Mouse (Mus musculus): ENCODE measurements around the gene Rps15. TPM values are rescaled to one million over a fixed set of nuclear protein-coding genes. Genes with fewer than 3 reads are reported as not detected.

Rps15 gene
- polyA plus RNA-seq (2012; ENCODE audit: low replicate concordance): 1,574 and 8,825 TPM in 2 replicates

DNA sequence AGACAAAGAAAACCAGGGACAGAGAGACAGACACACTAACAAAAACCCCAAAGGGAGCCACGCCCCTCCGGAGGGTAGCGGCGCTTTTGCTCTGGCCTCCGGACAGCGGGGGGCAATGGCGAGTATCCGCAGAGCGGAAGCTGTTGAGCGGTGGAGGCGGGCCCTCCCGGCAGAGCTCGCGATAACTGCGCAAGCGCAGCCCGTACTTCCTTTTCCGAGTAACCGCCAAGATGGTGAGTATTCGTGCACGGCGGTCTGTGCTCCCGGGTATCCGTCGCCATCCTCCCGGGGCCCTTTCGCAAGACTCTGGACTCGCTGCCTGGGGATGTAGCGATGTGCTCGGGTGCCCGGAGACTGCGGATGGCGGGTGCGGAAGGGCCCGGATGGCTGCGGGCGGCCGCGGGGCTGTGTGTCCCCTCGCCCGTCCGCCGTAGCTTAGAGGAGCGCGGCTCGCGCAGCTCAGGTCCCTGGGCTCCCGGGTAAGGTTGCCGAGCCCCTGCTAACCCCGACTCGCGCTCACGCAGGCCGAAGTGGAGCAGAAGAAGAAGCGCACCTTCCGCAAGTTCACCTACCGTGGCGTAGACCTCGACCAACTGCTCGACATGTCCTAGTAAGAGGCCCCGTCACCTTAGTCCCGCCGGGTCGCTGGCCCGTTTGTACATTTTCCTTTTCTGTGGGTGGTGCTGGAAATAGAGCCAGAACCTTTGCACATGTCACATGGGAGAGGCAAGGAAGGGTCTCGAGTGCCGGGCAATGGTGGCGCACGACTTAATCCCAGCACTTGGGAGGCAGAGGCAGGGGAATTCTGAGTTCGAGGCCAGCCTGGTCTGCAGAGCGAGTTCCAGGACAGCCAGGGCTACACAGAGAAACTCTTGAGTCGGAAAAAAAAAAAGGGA, at the start of gene Rps15:
TSS of gene Rps15 (plus strand) at position 203 of the 896 bp plus-strand sequence.

DNA sequence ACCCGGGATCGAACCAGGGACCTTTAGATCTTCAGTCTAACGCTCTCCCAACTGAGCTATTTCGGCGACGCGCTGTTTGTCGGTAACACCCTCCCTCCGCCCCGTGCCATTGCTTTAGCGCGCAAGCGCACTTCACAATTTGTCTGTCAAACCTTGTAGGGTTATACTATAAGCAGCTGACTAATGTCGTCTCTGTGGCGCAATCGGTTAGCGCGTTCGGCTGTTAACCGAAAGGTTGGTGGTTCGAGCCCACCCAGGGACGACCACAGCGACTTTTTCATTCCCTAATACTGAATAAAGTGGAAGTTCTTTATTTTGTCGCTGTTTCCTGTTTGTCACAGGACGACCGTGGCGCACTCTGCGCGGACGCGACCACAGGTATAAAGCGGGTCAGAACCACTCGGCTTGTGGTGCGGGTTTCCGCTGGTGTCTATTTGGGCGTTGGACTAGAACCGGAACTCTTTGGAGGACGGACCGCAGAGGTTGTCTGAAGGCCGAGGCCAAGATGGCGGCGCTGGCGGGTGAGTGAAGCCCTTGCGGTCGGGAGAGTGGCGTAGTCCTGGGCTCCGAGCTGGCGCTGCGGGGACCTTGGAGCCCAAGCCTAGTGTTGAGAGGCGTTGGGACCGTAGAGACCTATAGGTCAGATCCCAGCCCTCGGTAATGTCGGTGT, 43.1 kb upstream of the Rps15 start, which contains the start of gene Ndufs7:
TSS of gene Ndufs7 (plus strand) at position 151 of the 670 bp plus-strand sequence.

DNA sequence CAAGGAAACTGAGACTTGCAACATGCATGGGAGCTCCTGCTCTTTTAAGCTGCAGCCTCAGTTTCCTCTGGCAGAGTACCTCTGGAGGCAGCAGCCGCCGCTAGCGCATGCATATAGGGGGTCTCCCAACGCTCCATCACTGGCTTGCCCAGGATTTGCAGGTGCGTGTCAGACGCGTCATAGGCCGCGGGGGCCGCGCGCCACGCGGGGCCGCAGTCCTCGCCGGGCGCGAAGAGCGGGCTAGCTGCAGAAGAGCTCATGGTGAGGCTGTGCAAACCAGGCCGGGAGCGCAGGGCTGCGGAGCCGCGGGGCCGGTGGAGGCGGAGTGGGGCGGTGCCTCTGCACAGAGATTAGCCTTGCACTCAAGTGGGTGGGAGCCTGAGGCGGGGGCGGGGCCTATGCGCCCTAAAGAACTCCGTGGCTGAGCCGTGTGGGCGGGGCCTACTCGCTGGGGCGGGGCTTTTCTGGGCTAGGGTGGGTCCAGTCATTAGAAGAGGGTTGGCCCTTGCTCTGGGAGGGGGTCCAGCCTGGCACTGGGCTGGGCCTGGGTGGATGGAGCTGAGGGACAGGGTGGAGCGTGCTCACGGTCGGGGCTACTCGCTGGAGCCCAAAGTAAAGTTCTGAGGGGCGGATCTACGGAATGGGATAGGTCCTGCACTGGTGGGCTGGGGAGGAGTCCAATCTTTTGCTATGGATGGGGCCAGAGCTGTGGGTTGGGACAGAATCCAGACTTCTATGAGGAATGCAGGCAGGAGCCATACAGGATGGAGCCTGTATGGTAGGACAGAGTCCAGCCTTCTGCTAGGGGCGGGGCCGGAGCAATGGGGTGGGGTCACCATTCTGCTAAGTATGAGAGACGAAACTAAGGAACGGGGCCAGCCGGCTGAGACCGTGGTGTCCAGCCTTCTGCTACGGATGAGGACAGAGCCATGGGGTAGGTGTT, 31.3 kb upstream of the Rps15 start, which contains the start of the genes Gamt and Dazap1:
TSS of gene Gamt (minus strand) at position 371 of the 943 bp plus-strand sequence.
TSS of gene Dazap1 (plus strand) at position 845 of the 943 bp plus-strand sequence.

DNA sequence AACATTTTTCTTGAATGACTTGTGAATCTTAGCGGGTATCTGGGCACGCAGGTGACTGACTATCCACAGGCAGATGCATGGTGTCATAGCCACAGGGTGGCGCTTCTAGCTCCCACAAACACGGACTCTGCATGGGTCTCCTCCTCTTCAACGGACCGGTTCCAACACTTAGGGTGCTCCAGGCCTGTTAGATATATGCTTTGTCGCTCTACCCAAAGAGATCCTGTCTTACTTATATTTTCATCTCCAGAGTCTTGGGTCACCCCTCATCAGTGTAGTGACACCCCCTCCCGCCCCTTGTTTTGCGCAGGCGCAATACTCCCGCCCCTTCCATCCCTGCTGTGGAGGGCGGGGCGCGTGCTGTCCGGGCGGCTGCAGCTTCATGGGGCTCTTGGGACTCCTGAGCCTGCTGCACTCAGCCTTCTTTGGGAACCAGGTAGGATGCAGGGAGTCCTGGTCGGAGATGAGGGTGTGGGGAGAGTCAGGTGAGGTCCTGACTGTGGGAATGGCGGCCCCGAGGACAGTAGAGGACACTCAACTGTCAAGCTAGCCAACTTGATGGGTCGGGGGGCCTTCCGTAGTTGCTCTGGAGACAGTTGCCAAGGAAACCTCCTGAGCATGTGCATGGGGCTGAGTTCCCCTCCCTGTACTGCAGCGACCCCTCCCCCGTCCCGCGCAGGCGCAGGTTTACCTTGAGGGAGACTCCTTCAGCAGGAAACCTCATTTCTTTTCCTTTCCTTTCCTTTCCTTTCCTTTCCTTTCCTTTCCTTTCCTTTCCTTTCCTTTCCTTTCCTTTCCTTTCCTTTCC, 3.6 kb downstream of the Rps15 start, which contains the start of gene Apc2:
TSS of gene Apc2 (plus strand) at position 360 of the 808 bp plus-strand sequence.

DNA sequence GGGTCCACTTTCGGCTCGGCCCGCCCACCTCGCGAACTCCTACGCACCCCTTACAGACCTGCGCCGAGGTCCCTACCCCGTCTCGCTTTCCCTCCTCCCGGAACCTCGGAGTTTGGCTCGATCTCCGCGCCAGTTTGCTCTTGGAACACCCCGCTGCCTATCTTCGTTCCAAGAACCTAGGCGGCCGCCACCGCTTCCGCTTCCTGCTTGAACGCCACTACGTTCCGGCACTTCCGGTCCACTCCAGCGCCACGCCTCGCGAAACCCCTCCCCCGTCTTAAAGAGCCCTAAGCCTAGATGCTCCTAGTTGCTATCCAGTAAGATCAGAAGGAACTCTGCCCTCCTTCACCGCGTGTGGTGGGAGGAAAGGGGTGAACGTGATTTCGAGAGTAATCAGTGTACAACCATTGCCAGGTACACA, 28.1 kb downstream of the Rps15 start, which contains the start of gene 2310011J03Rik:
TSS of gene 2310011J03Rik (minus strand) at position 198 of the 421 bp plus-strand sequence.

DNA sequence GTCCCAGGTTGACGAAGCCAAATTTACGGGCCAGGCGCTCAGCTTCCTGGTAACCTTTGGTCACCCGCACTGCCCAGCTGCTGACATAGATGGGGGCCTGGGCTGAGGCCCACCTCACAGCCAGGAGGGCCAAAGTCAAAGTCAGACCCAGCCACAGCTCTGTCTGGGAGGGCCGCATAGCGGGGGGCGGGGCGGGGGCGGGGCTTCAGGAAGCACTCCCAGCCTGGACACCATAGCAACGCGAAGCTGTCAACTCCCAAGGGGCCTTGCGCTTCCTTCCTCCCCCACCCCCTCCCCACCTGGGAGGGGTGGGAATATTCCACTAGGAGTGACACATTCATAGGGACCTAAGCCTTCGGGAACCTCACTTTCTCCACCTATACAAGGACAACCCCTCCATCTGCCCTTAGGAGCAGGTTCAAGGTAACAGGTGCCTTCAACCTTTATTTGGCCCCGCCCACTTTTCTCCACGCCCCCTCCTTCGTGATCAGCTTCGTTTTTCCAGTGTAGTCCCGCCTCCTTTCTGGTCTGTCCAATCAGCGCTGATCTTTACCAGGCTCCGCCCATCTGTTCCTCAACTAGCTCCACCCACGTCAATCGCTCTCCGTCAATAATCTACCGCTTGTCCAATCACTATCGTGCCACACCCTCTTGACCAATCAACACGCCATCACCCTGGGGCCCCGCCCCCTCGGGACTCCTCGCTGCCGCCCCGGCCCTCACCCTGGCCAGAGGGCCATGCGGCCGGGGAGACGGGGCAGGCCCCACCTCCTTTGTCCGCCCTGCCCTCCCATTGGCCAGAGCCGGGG, 37.2 kb downstream of the Rps15 start, which contains the start of the genes Pcsk4 and Reep6:
TSS of gene Pcsk4 (minus strand) at position 226 of the 809 bp plus-strand sequence.
TSS of gene Reep6 (plus strand) at position 681 of the 809 bp plus-strand sequence.

Other genes with a start within 250 kb of the Rps15 start
- 298 and 797 TPM in 2 replicates for gene Gpx4, start 245.3 kb upstream of the Rps15 start, polyA plus RNA-seq (2012; ENCODE audit: low replicate concordance)
- gene Sbno2, start 186.9 kb upstream of the Rps15 start, polyA plus RNA-seq (2012; ENCODE audit: low replicate concordance): 99.1 and 152 TPM in 2 replicates
- 99.1 and 132 TPM in 2 replicates for gene Stk11, start 176.7 kb upstream of the Rps15 start, polyA plus RNA-seq (2012; ENCODE audit: low replicate concordance)
- 650 and 864 TPM in 2 replicates for gene Atp5d, start 153.8 kb upstream of the Rps15 start, polyA plus RNA-seq (2012; ENCODE audit: low replicate concordance)
- gene Cbarp, start 151.6 kb upstream of the Rps15 start, polyA plus RNA-seq (2012; ENCODE audit: low replicate concordance): 25.3 and 46.2 TPM in 2 replicates
- 365 and 523 TPM in 2 replicates for gene Midn, start 144.2 kb upstream of the Rps15 start, polyA plus RNA-seq (2012; ENCODE audit: low replicate concordance)
- 157 and 188 TPM in 2 replicates for gene Cirbp, start 126.5 kb upstream of the Rps15 start, polyA plus RNA-seq (2012; ENCODE audit: low replicate concordance)
- gene 1600002K03Rik, start 119.5 kb upstream of the Rps15 start, polyA plus RNA-seq (2012; ENCODE audit: low replicate concordance): 6.8 and 15.3 TPM in 2 replicates
- gene Efna2, start 113.0 kb upstream of the Rps15 start, polyA plus RNA-seq (2012; ENCODE audit: low replicate concordance): 1.4 and 2.8 TPM in 2 replicates
- 36.6 and 116 TPM in 2 replicates for gene Mum1, start 66.0 kb upstream of the Rps15 start, polyA plus RNA-seq (2012; ENCODE audit: low replicate concordance)
- 141 and 175 TPM in 2 replicates for gene Ndufs7, start 43.3 kb upstream of the Rps15 start, polyA plus RNA-seq (2012; ENCODE audit: low replicate concordance)
- gene Gamt, start 31.4 kb upstream of the Rps15 start, polyA plus RNA-seq (2012; ENCODE audit: low replicate concordance): 1.6 and 3.6 TPM in 2 replicates
- 294 and 420 TPM in 2 replicates for gene Dazap1, start 31.0 kb upstream of the Rps15 start, polyA plus RNA-seq (2012; ENCODE audit: low replicate concordance)
- 0.78 and 1.1 TPM in 2 replicates for gene Apc2, start 3.5 kb downstream of the Rps15 start, polyA plus RNA-seq (2012; ENCODE audit: low replicate concordance)
- 60.0 and 110 TPM in 2 replicates for gene 2310011J03Rik, start 28.1 kb downstream of the Rps15 start, polyA plus RNA-seq (2012; ENCODE audit: low replicate concordance)
- gene Pcsk4, start 37.0 kb downstream of the Rps15 start, polyA plus RNA-seq (2012; ENCODE audit: low replicate concordance): 8.5 and 14.2 TPM in 2 replicates
- 4.6 and 5.4 TPM in 2 replicates for gene Reep6, start 37.5 kb downstream of the Rps15 start, polyA plus RNA-seq (2012; ENCODE audit: low replicate concordance)
- 0.74 and 1.1 TPM in 2 replicates for gene Adamtsl5, start 56.0 kb downstream of the Rps15 start, polyA plus RNA-seq (2012; ENCODE audit: low replicate concordance)
- gene Plk5, start 64.0 kb downstream of the Rps15 start, polyA plus RNA-seq (2012; ENCODE audit: low replicate concordance): not detected in 2 replicates
- 21.9 and 48.1 TPM in 2 replicates for gene Mex3d, start 95.2 kb downstream of the Rps15 start, polyA plus RNA-seq (2012; ENCODE audit: low replicate concordance)
- gene Mbd3, start 107.1 kb downstream of the Rps15 start, polyA plus RNA-seq (2012; ENCODE audit: low replicate concordance): 141 and 180 TPM in 2 replicates
- 422 and 621 TPM in 2 replicates for gene Uqcr11, start 114.4 kb downstream of the Rps15 start, polyA plus RNA-seq (2012; ENCODE audit: low replicate concordance)
- gene Tcf3, start 141.2 kb downstream of the Rps15 start, polyA plus RNA-seq (2012; ENCODE audit: low replicate concordance): 498 and 875 TPM in 2 replicates
- not detected in 2 replicates for gene Onecut3, start 202.4 kb downstream of the Rps15 start, polyA plus RNA-seq (2012; ENCODE audit: low replicate concordance)
- not detected in 2 replicates for gene Atp8b3, start 246.7 kb downstream of the Rps15 start, polyA plus RNA-seq (2012; ENCODE audit: low replicate concordance)

Data from hematopoietic multipotent progenitor cell, adult 10-12 weeks (in vitro differentiated cells).